Mouse (Mus musculus): ENCODE data around the gene Gm17949.

- TF ChIP-seq CTCF (IDR thresholded peaks at IDR 0.05; ENCODE audit: low read depth) (peak; percentile 35), EP300 (IDR thresholded peaks at IDR 0.05; ENCODE audit: low read depth) (no peak)
Measured at GRCm38 (mm10) chr17:56961880-56962279, 49.4 kb upstream of the Gm17949 start.
